Mouse (Mus musculus): Measurements from ENCODE around the gene 4930438A08Rik.

DNA sequence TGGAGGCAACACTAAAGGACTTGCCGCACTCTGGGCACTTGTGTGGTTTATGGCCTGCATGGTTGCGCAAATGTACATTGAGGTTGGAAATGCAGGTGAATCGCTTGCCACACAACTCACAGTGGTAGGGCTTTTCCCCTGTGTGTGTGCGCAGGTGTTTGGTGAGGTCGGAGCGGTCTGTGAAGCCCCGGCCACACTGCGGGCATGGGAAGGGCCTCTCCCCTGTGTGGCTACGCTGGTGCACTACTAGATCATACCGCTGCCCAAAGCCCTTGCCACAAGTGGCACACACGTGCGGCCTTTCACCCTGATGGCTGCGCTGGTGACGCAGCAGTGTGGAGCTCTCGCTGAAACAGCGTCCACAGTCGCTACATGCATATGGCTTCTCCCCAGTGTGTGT lies 41.7 kb downstream of the 4930438A08Rik start:
- TF ChIP-seq CTCF (conservative IDR thresholded peaks at IDR 0.05; ENCODE audit: low read length) = no peak
- no peak for TF ChIP-seq NANOG (IDR thresholded peaks at IDR 0.05; ENCODE audit: borderline replicate concordance, low read length)
- no peak for TF ChIP-seq POU5F1 (IDR thresholded peaks at IDR 0.05; ENCODE audit: borderline replicate concordance, low read length)
